Mouse (Mus musculus) spleen, adult 2 months (tissue): ENCODE data around the gene Bfsp2.

Experiments used
- CTCF ChIP-seq: fragments of 200-500 bp; IDR thresholded peaks from 2 replicates; pipeline ENCODE4 v1.5.1; 2011; ENCODE audit warnings: mild to moderate bottlenecking, inconsistent platforms; ENCODE audit not compliant: insufficient read depth, insufficient read length, insufficient replicate concordance; ENCODE audit errors: extremely low read depth
- POLR2A ChIP-seq: fragments of 200-500 bp; IDR thresholded peaks from 2 replicates; pipeline ENCODE4 v1.6.1; 2011; ENCODE audit warnings: low read depth, low read length, inconsistent platforms

DNA sequence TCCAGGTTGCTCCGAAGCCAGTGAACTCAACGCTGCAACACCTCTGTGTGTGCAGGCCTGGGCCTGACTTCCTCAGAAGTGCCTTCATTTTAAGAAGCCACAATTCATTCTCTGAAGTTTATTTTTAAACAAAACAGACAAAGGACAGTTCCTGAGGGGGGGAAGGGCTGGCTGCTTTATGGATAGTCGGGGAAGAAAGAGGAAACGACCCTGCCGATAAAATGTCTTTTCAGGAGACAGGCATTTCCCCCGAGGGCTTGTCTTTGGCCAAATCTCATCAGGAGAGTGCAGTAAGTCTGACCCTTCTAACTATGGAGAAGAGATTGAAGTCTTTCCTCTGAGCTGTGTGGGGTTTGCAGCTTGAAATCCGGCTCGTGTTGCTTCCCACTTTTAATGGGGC is 5.4 kb upstream of the Bfsp2 start:
- TF ChIP-seq POLR2A: no peak
- TF ChIP-seq CTCF: no peak
